Mouse (Mus musculus): ENCODE results near the gene Arcn1. TPM values are rescaled to one million over a fixed set of nuclear protein-coding genes. Genes with fewer than 3 reads are reported as not detected.

The Arcn1 gene
- polyA plus RNA-seq, 2 experiments: 33.5 to 84.1 TPM

- Histone ChIP-seq H3K9me3 (ENCODE audit: control insufficient read depth, low read length) (no peaks in the 10 kb centered on the region), H3K4me1 (replicated peaks; ENCODE audit: control insufficient read depth in 2 of 2, insufficient read depth in 2 of 2, low read length in 1 of 2) (peaks cover 3 to 23% of the 10 kb centered on the region in 2 experiments), H3K27me3 (ENCODE audit: control insufficient read depth, insufficient read depth, low read length) (no peaks in the 10 kb centered on the region), H3K4me2 (ENCODE audit: low read depth) (no peak overlapping the region), H3K4me3 (ENCODE audit: insufficient read depth in 1 of 2, low read depth in 2 of 2, low read length in 2 of 2) (no peak overlapping the region), H3K27ac (no peak overlapping the region), H3K36me3 (replicated peaks; ENCODE audit: control insufficient read depth, insufficient read depth, low read depth) (no peaks in the 10 kb centered on the region), H3K9ac (replicated peaks) (no peak overlapping the region)
- no peak for ATAC-seq (ENCODE audit: insufficient read depth)
- DNase-seq (ENCODE audit: low read depth in 3 of 3, low spot score in 3 of 3): no peak
- 72% methylated on average over 10 of the region's 10 CpGs for WGBS (ENCODE audit: insufficient replicate concordance)
- TF ChIP-seq EP300 (IDR thresholded peaks at IDR 0.05; ENCODE audit: low read depth): no peak
- no peak for TF ChIP-seq CTCF (IDR thresholded peaks at IDR 0.05; ENCODE audit: low read depth)
Measured at GRCm38 (mm10) chr9:44717822-44718242, 49.8 kb downstream of the Arcn1 start.

GRCm38 (mm10) chr9:44716997-44717821, 50.4 kb downstream of the Arcn1 start:
- H3K9ac ChIP-seq (replicated peaks): no peak overlapping the region
- H3K4me1 ChIP-seq (replicated peaks; ENCODE audit: control insufficient read depth in 2 of 2, insufficient read depth in 2 of 2, low read length in 1 of 2): peaks cover 3 to 23% of the 10 kb centered on the region in 2 experiments
- no peaks in the 10 kb centered on the region for H3K36me3 ChIP-seq (replicated peaks; ENCODE audit: control insufficient read depth, insufficient read depth, low read depth)
- no peaks in the 10 kb centered on the region for H3K27me3 ChIP-seq (ENCODE audit: control insufficient read depth, insufficient read depth, low read length)
- H3K4me2 ChIP-seq (ENCODE audit: low read depth): no peak overlapping the region
- 44% methylated on average over 6 of the region's 6 CpGs for WGBS (ENCODE audit: insufficient replicate concordance)
- no peak overlapping the region for H3K27ac ChIP-seq
- TF ChIP-seq EP300 (IDR thresholded peaks at IDR 0.05; ENCODE audit: low read depth): no peak
- no peak for TF ChIP-seq CTCF (IDR thresholded peaks at IDR 0.05; ENCODE audit: low read depth)
- no peak for ATAC-seq (ENCODE audit: insufficient read depth)
- no peak for DNase-seq (ENCODE audit: low read depth in 3 of 3, low spot score in 3 of 3)
- no peaks in the 10 kb centered on the region for H3K9me3 ChIP-seq (ENCODE audit: control insufficient read depth, low read length)
- H3K4me3 ChIP-seq (ENCODE audit: insufficient read depth in 1 of 2, low read depth in 2 of 2, low read length in 2 of 2): no peak overlapping the region

GRCm38 (mm10) chr9:44715705-44716362, 51.8 kb downstream of the Arcn1 start:
- H3K9me3 ChIP-seq (ENCODE audit: control insufficient read depth, low read length): no peaks in the 10 kb centered on the region
- no peak for DNase-seq (ENCODE audit: low read depth in 3 of 3, low spot score in 3 of 3)
- H3K4me1 ChIP-seq (replicated peaks; ENCODE audit: control insufficient read depth in 2 of 2, insufficient read depth in 2 of 2, low read length in 1 of 2): peaks cover 3 to 19% of the 10 kb centered on the region in 2 experiments
- no peak for ATAC-seq (ENCODE audit: insufficient read depth)
- H3K36me3 ChIP-seq (replicated peaks; ENCODE audit: control insufficient read depth, insufficient read depth, low read depth): no peaks in the 10 kb centered on the region
- TF ChIP-seq EP300 (IDR thresholded peaks at IDR 0.05; ENCODE audit: low read depth): no peak
- TF ChIP-seq CTCF (IDR thresholded peaks at IDR 0.05; ENCODE audit: low read depth): no peak
- no peak overlapping the region for H3K9ac ChIP-seq (replicated peaks)
- no peak overlapping the region for H3K4me3 ChIP-seq (ENCODE audit: insufficient read depth in 1 of 2, low read depth in 2 of 2, low read length in 2 of 2)
- H3K27me3 ChIP-seq (ENCODE audit: control insufficient read depth, insufficient read depth, low read length): no peaks in the 10 kb centered on the region
- WGBS (ENCODE audit: insufficient replicate concordance): 87% methylated on average over 29 of the region's 29 CpGs
- H3K4me2 ChIP-seq (ENCODE audit: low read depth): no peak overlapping the region
- H3K27ac ChIP-seq: no peak overlapping the region

GRCm38 (mm10) chr9:44715109-44715508, 52.5 kb downstream of the Arcn1 start:
- no peaks in the 10 kb centered on the region for H3K9me3 ChIP-seq (ENCODE audit: control insufficient read depth, low read length)
- no peaks in the 10 kb centered on the region for H3K27me3 ChIP-seq (ENCODE audit: control insufficient read depth, insufficient read depth, low read length)
- H3K4me3 ChIP-seq (ENCODE audit: insufficient read depth in 1 of 2, low read depth in 2 of 2, low read length in 2 of 2): no peak overlapping the region
- no peak for ATAC-seq (ENCODE audit: insufficient read depth)
- H3K36me3 ChIP-seq (replicated peaks; ENCODE audit: control insufficient read depth, insufficient read depth, low read depth): no peaks in the 10 kb centered on the region
- TF ChIP-seq CTCF (IDR thresholded peaks at IDR 0.05; ENCODE audit: low read depth) (no peak), EP300 (IDR thresholded peaks at IDR 0.05; ENCODE audit: low read depth) (no peak)
- no peak overlapping the region for H3K9ac ChIP-seq (replicated peaks)
- 76% methylated on average over 17 of the region's 17 CpGs for WGBS (ENCODE audit: insufficient replicate concordance)
- peaks cover under 1 to 11% of the 10 kb centered on the region in 2 experiments; a peak in 3 of 4 replicates for H3K4me1 ChIP-seq (replicated peaks; ENCODE audit: control insufficient read depth in 2 of 2, insufficient read depth in 2 of 2, low read length in 1 of 2)
- no peak overlapping the region for H3K4me2 ChIP-seq (ENCODE audit: low read depth)
- H3K27ac ChIP-seq: no peak overlapping the region
- DNase-seq (ENCODE audit: low read depth in 3 of 3, low spot score in 3 of 3): no peak

GRCm38 (mm10) chr9:44713574-44713973, 54.1 kb downstream of the Arcn1 start:
- H3K4me3 ChIP-seq (ENCODE audit: insufficient read depth in 1 of 2, low read depth in 2 of 2, low read length in 2 of 2): no peak overlapping the region
- no peak overlapping the region for H3K4me2 ChIP-seq (ENCODE audit: low read depth)
- H3K27me3 ChIP-seq (ENCODE audit: control insufficient read depth, insufficient read depth, low read length): no peaks in the 10 kb centered on the region
- no peak overlapping the region for H3K9ac ChIP-seq (replicated peaks)
- no peaks in the 10 kb centered on the region for H3K9me3 ChIP-seq (ENCODE audit: control insufficient read depth, low read length)
- DNase-seq (ENCODE audit: low read depth in 3 of 3, low spot score in 3 of 3) (no peak), ATAC-seq (ENCODE audit: insufficient read depth) (no peak)
- no peaks in the 10 kb centered on the region for H3K36me3 ChIP-seq (replicated peaks; ENCODE audit: control insufficient read depth, insufficient read depth, low read depth)
- H3K4me1 ChIP-seq (replicated peaks; ENCODE audit: control insufficient read depth in 2 of 2, insufficient read depth in 2 of 2, low read length in 1 of 2): peaks cover 0 to 5% of the 10 kb centered on the region in 2 experiments; a peak in 3 of 4 replicates
- TF ChIP-seq CTCF (IDR thresholded peaks at IDR 0.05; ENCODE audit: low read depth) (no peak), EP300 (IDR thresholded peaks at IDR 0.05; ENCODE audit: low read depth) (no peak)
- no peak overlapping the region for H3K27ac ChIP-seq
- WGBS (ENCODE audit: insufficient replicate concordance): 36% methylated on average over 2 of the region's 2 CpGs

Data from liver, embryonic 14.5 days (tissue).